Mouse (Mus musculus) E14TG2a.4 (cell line): ENCODE measurements around the gene Rab43.

Experiments used
- CTCF ChIP-seq: conservative IDR thresholded peaks from 2 replicates; pipeline ENCODE4 v1.5.1; 2014; ENCODE audit warnings: low read length
- NANOG ChIP-seq: IDR thresholded peaks from 2 replicates; pipeline ENCODE4 v1.6.1; 2014; ENCODE audit warnings: borderline replicate concordance, low read length, mixed read lengths

- TF ChIP-seq CTCF (no peak), NANOG (no peak)
Measured at GRCm38 (mm10) chr6:87780546-87781301, 31.2 kb downstream of the Rab43 start.
